Mouse (Mus musculus) liver, embryonic 16.5 days (tissue): Measurements from ENCODE around the gene Krtap5-1. TPM values are rescaled to one million over a fixed set of nuclear protein-coding genes. Genes with fewer than 3 reads are reported as not detected.
"Not testable (repeated sequence)": the region's sequence is repeated elsewhere in the genome, so short reads cannot be mapped to it uniquely, and the experiment has no call there.

Source experiments
- ATAC-seq: fragments of 200-750 bp; cut with Nextera tagmentation; 2 replicates; pipeline ENCODE4 v1.8.0; 2017; ENCODE audit warnings: low read depth, mild to moderate bottlenecking, moderate number of reproducible peaks, moderate library complexity
- H3K27ac ChIP-seq: fragments of 300-500 bp; sonication (generic); 2 replicates; pipeline ENCODE4 v1.5.1; 2014; ENCODE audit warnings: mild to moderate bottlenecking, low read length
- H3K27me3 ChIP-seq: fragments of 300-500 bp; sonication (generic); 2 replicates; pipeline ENCODE4 v1.6.1; 2014; ENCODE audit warnings: low read depth, low read length, mixed read lengths; ENCODE audit not compliant: control insufficient read depth, insufficient read depth
- H3K36me3 ChIP-seq: fragments of 300-500 bp; sonication (generic); 2 replicates; pipeline ENCODE4 v1.6.1; 2014; ENCODE audit warnings: mild to moderate bottlenecking; ENCODE audit not compliant: control insufficient read depth, insufficient read depth
- H3K4me1 ChIP-seq: fragments of 300-500 bp; sonication (generic); 2 replicates; pipeline ENCODE4 v1.6.1; 2014; ENCODE audit warnings: low read depth, low read length, mixed read lengths; ENCODE audit not compliant: control insufficient read depth
- H3K4me2 ChIP-seq: fragments of 300-500 bp; sonication (generic); 2 replicates; pipeline ENCODE4 v1.6.1; 2014; ENCODE audit warnings: low read depth, low read length, mixed read lengths
- H3K4me3 ChIP-seq: fragments of 300-500 bp; sonication (generic); 2 replicates; pipeline ENCODE4 v1.5.1; 2014; ENCODE audit warnings: low read depth, mild to moderate bottlenecking, low read length
- H3K9ac ChIP-seq: fragments of 300-500 bp; sonication (generic); 2 replicates; pipeline ENCODE4 v1.6.1; 2014; ENCODE audit warnings: low read depth, low read length
- H3K9me3 ChIP-seq: fragments of 300-500 bp; sonication (generic); replicated peaks from 2 replicates; pipeline ENCODE4 v1.6.1; 2016; ENCODE audit warnings: low read length; ENCODE audit not compliant: control insufficient read depth
- WGBS: fragments of 180-500 bp; shearing (Covaris S2); extraction: QIAGEN DNeasy Blood & Tissue Kit; methylation state at CpG from one replicate; pipeline ENCODE4 v1.1.7; 2014; ENCODE audit not compliant: insufficient replicate concordance; 5-methylcytosine and 5-hydroxymethylcytosine counted together
- polyA plus RNA-seq: library from polyadenylated mRNA; unstranded; fragments of >200 nt; fragmentation: Nextera tagmentation; extraction: Ambion mirVana; gene quantifications from 2 replicates; pipeline ENCODE4 v1.2.1, GENCODE M21; 2015

Gene Krtap5-1
- polyA plus RNA-seq, 1 experiment from 2014 or later, result not detected

DNA sequence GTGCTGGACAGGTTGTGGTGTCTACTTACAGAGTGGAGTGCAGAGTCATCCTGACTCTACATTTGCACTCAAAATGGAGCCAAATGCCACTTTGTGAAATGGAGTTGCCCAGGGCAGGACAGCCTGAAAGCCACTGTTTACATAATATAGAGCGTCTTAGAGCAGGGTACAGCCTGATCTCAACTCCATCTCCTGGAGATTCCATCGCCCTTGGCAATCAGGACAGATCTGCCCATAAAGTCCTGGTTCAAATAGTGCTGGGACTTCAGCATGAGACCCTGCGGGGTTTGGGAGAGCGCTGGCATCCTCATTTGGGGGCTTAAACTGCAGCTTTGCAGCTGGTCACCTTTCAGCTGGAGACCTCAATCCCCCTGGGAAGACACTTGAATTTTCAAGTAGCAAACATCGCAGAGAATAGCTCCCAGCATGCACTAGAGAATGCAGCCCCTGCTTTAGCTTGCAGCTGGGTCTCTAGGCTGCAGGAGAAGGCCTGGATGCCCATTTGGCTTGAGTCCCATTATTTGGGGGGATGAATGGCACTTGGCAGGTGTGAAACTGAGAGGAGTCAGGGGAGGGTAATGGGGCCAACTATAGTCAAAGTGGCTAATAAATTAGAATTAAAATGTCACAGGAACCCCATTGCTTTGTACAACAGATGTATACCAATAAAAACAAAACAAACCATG, 17.8 kb upstream of the Krtap5-1 start:
- H3K36me3 ChIP-seq, result no peaks in the 10 kb centered on the region
- H3K9ac ChIP-seq, result no peak overlapping the region
- H3K27me3 ChIP-seq, result no peaks in the 10 kb centered on the region
- no peak overlapping the region for H3K4me2 ChIP-seq
- H3K4me3 ChIP-seq, result no peak overlapping the region
- peaks cover 13% of the 10 kb centered on the region for H3K4me1 ChIP-seq
- H3K27ac ChIP-seq, result no peak overlapping the region
- no peaks in the 10 kb centered on the region for H3K9me3 ChIP-seq
- ATAC-seq, result no peak
- WGBS, result 57% methylated on average over 5 of the region's 5 CpGs

DNA sequence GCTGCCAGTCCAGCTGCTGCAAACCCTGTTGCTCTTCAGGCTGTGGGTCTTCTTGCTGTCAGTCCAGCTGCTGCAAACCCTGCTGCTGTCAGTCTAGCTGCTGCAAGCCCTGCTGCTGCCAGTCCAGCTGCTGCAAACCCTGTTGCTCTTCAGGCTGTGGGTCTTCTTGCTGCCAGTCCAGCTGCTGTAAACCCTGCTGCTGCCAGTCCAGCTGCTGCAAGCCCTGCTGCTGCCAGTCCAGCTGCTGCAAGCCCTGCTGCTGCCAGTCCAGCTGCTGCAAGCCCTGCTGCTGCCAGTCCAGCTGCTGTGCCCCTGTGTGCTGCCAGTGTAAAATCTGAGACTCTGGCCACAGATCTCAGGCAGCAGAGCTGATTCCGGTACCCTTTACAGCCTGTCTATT, 7.0 kb upstream of the Krtap5-1 start:
- not testable (repeated sequence) for H3K4me1 ChIP-seq
- 58% methylated on average over 1 of the region's 1 CpGs for WGBS

DNA sequence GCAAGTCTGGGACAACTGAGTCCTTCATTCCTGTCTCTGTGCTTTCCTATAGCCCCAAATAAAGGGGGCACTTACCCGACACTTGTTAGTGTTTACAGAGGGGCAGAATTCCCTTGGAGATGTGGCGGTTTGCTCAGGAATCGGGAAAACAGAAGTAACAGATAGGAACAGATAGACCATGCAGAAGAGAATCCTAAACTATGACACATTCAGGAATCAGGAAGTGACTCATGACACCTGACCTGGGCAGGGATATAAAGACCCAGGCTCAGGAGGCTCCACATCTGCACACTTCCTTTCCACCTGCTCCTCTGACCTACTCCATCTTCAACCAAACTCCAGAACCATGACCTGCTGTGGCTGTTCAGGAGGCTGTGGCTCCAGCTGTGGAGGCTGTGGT, 6.3 kb upstream of the Krtap5-1 start, which contains the start of gene Krtap5-4:
Gene Krtap5-4, plus strand, starts transcription at position 301 of the 400 bp plus-strand sequence.
- no peak within 1 kb of the TSS for H3K27ac ChIP-seq
- H3K9ac ChIP-seq, result no peak within 1 kb of the TSS
- peaks cover 7% of the 10 kb centered on the region; the same call in 1 of the 2 replicates for H3K27me3 ChIP-seq
- H3K4me2 ChIP-seq, result no peak within 1 kb of the TSS
- no peaks in the 10 kb centered on the region for H3K9me3 ChIP-seq
- no peak for ATAC-seq
- WGBS, result 17% methylated on average over 3 of the region's 3 CpGs
- no peaks in the 10 kb centered on the region for H3K4me1 ChIP-seq
- no peak within 1 kb of the TSS for H3K4me3 ChIP-seq
- no peaks in the 10 kb centered on the region for H3K36me3 ChIP-seq

More for the DNA sequence above, 7.0 kb upstream of the Krtap5-1 start:
- ATAC-seq, H3K4me2 ChIP-seq, H3K27ac ChIP-seq, H3K9ac ChIP-seq, H3K4me3 ChIP-seq, H3K36me3 ChIP-seq, H3K27me3 ChIP-seq, H3K9me3 ChIP-seq: not testable (repeated sequence)

DNA sequence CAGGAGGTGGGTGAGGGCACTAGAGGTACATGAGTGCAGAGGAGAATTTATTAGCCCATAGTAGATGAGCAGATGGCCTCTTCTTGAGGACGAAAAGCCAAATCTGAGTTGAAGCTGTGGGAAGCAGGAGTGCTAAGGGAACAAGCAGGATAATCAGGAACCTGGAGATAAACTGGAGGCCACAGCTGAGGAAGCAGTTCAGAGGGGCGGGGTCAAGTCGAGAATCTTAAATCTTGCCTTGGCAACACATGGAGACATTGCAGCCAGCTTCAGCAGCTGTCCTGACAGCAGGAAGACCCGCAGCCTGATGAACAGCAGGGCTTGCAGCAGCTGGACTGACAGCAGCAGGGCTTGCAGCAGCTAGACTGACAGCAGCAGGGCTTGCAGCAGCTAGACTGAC, 810 bp downstream of the Krtap5-1 start:
- H3K27ac ChIP-seq, ATAC-seq, H3K36me3 ChIP-seq, H3K4me2 ChIP-seq, H3K27me3 ChIP-seq, H3K4me1 ChIP-seq, H3K9me3 ChIP-seq, H3K9ac ChIP-seq, H3K4me3 ChIP-seq: not testable (repeated sequence)
- WGBS, result 12% methylated on average over 4 of the region's 4 CpGs

DNA sequence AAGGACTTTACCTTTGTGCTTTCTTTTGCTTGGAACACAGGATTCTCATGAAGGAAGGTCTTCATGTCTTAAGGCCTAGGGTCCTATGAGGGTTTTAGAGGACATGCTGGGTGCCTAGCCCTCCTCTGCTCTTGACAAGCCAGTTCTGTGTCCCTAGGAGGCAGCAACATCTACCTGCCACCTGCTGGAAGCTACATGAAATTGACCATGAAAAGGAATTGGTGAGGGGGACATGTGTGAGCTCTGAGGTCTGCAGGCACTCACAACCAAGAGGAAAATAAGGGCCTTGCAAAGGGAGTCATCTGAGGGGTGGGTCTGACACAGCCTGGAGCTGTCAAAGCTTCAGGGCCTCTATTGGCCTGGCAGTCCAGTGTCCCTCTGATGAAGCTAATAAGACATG, 1.5 kb downstream of the Krtap5-1 start:
- H3K4me2 ChIP-seq, result no peak overlapping the region
- no peaks in the 10 kb centered on the region for H3K36me3 ChIP-seq
- no peaks in the 10 kb centered on the region for H3K9me3 ChIP-seq
- H3K27ac ChIP-seq, result no peak overlapping the region
- no peak for ATAC-seq
- H3K9ac ChIP-seq, result no peak overlapping the region
- no peaks in the 10 kb centered on the region for H3K27me3 ChIP-seq
- no peaks in the 10 kb centered on the region for H3K4me1 ChIP-seq
- no peak overlapping the region for H3K4me3 ChIP-seq

DNA sequence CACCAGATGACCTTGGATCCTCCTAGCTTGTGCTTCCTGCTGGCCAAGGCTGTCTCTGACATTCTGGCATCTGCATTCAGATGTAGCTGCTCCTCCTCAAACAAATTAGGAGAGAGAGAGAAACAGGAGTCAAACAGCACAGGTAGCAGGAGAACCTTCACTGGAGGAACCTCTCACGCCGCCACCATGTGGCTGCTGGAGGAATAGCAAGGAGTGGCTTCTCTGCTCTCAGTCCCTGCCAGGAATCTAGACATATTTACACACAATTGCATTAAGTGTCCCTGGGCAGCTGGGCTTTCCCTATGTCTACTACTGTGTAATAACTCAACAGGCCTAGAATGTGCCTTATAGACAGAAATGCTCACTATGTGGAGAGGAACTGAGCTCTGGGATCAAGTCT, 3.1 kb downstream of the Krtap5-1 start:
- not testable (repeated sequence) for H3K36me3 ChIP-seq, H3K4me3 ChIP-seq, H3K4me2 ChIP-seq, H3K27me3 ChIP-seq, H3K9ac ChIP-seq, H3K4me1 ChIP-seq, H3K9me3 ChIP-seq, H3K27ac ChIP-seq, ATAC-seq
- WGBS, result 2% methylated on average over 2 of the region's 2 CpGs

DNA sequence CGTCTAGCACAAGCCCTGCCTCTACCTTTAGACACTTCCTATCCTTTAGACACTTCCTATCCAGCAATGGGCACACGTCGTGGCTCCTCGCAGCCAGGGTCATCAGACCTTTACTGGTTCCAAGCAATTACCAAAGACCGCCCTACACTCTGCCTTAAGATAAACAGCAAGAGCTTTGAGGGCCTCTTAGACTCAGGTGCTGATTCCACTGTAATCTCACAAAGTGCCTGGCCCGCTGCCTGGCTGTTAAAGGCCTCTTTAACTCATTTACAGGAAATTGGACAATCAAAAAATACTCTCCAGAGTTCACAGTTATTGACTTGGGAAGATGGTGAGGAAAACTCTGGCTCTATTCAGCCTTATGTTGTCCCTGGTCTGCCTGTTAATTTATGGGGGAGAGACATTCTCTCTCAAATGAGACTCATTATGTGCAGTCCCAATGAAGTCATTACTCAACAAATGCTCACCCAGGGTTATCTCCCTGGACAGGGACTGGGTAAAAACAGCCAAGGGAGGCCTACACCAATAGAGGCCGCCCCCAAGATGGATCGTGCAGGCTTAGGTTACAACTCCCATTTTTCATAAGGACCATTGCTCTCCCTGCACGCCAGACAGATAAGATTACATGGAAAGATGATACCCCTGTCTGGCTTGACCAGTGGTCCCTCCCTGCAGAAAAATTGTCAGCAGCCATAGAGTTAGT, 10.9 kb downstream of the Krtap5-1 start:
- H3K4me3 ChIP-seq, ATAC-seq, H3K4me2 ChIP-seq, H3K27ac ChIP-seq, H3K4me1 ChIP-seq, H3K9ac ChIP-seq, H3K36me3 ChIP-seq, H3K9me3 ChIP-seq: not testable (repeated sequence)
- peaks cover 32% of the 10 kb centered on the region for H3K27me3 ChIP-seq
- 53% methylated on average over 9 of the region's 9 CpGs for WGBS

DNA sequence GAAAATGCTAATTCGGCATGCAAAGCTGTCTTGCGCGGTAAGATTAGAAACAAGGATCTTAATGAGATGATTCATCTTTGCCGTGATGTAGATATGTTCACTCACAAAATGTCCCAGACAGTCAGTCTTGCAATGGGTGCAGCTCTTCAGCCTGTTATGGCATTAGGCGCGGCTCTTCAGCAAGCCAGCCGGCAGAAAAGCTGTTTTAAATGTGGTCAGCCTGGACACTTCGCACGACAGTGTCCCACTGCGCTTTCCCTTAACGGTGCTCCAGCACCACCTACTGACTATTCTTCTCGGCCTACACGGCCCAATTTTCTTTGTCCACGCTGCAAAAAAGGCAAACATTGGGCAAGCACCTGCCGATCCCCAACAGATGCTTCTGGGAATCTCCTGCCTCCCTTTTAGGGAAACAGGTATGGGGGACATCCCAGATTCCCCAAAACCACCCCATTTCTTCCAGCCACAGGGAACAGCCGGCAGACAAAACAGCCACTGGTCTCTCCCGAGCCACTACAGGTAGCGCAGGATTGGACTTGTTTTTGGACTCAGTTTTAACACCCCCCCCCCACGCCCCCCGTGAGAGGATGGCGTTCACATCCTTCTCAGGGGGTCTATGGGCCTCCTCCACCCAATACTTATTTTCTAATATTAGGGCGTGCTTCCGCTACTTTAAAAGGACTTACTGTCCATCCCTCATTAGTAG, 11.6 kb downstream of the Krtap5-1 start:
- no peak for ATAC-seq
- peaks cover 32% of the 10 kb centered on the region for H3K27me3 ChIP-seq
- H3K4me3 ChIP-seq, result no peak overlapping the region
- WGBS, result 20% methylated on average over 23 of the region's 23 CpGs
- no peak overlapping the region for H3K9ac ChIP-seq
- no peak overlapping the region for H3K27ac ChIP-seq
- no peaks in the 10 kb centered on the region for H3K9me3 ChIP-seq
- H3K4me2 ChIP-seq, result peak overlapping the region; percentile 83
- no peaks in the 10 kb centered on the region for H3K36me3 ChIP-seq
- no peaks in the 10 kb centered on the region; the same call in 1 of the 2 replicates for H3K4me1 ChIP-seq

DNA sequence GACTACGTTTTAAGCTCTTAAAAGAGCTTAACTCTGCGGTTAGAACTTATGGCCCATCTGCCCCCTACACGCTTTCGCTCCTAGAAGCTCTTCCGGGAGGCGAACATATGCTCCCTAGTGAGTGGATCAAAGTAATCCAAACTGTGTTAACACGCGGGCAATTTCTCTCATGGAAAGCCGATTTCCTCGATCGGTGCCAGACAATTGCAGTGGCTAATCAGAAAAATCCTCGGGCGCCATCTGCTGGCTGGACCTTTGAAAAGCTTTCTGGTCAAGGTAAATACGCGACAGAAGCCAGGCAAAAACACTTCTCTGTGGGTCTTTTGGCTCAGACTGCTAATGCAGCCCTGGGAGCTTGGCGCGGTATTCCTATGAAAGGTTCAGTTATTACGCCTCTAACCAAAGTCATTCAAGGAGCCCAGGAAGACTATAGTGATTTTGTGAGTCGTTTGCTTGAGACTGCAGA, 12.3 kb downstream of the Krtap5-1 start:
- 0% methylated on average over 19 of the region's 19 CpGs for WGBS
- Histone ChIP-seq H3K9me3 (no peaks in the 10 kb centered on the region), H3K27ac (no peak overlapping the region), H3K4me1 (no peaks in the 10 kb centered on the region; the same call in 1 of the 2 replicates), H3K9ac (peak overlapping the region; percentile 57), H3K4me2 (peak overlapping the region; percentile 83), H3K27me3 (peaks cover 32% of the 10 kb centered on the region), H3K4me3 (peak overlapping the region; percentile 58), H3K36me3 (no peaks in the 10 kb centered on the region)
- ATAC-seq, result peak; percentile 35; the same call in 1 of the 2 replicates
